Mouse (Mus musculus) CH12.LX (cell line): ENCODE data around the gene Ncam2.

Experiments used
- CTCF ChIP-seq, 2 experiments: IDR thresholded peaks in 1 of 2; conservative IDR thresholded peaks in 1 of 2; 2 replicates each; pipeline ENCODE4 v1.5.1; 2011 to 2012; ENCODE audit warnings: low read depth in 2 of 2, low read length in 2 of 2, improper control_type of control experiment in 1 of 2, inconsistent platforms in 1 of 2, mild to moderate bottlenecking in 1 of 2, moderate library complexity in 1 of 2
- ETS1 ChIP-seq: conservative IDR thresholded peaks from 2 replicates; pipeline ENCODE4 v1.6.1; 2012; ENCODE audit warnings: low read depth, mild to moderate bottlenecking, inconsistent platforms, low read length, improper control_type of control experiment, moderate library complexity
- MAZ ChIP-seq: IDR thresholded peaks from 2 replicates; pipeline ENCODE4 v1.6.1; 2012; ENCODE audit warnings: low read depth, mild to moderate bottlenecking, inconsistent platforms, low read length, improper control_type of control experiment, moderate library complexity
- POLR2AphosphoS2 ChIP-seq: IDR thresholded peaks from 2 replicates; pipeline ENCODE4 v1.6.1; 2011; ENCODE audit warnings: low read depth, low read length, improper control_type of control experiment
- TCF12 ChIP-seq: IDR thresholded peaks from 2 replicates; pipeline ENCODE4 v1.6.1; 2014; ENCODE audit warnings: low read depth, mild to moderate bottlenecking, inconsistent platforms, low read length, improper control_type of control experiment
- ZMIZ1 ChIP-seq: IDR thresholded peaks from 2 replicates; pipeline ENCODE4 v1.6.1; 2012; ENCODE audit warnings: low read depth, mild to moderate bottlenecking, inconsistent platforms, low read length, improper control_type of control experiment

- TF ChIP-seq POLR2AphosphoS2 (no peak), ETS1 (no peak), CTCF (conservative IDR thresholded peaks at IDR 0.05 in 1 of 2, IDR thresholded peaks at IDR 0.05 in 1 of 2; ENCODE audit: low read depth in 2 of 2, low read length in 2 of 2) (no peak), MAZ (no peak), ZMIZ1 (no peak), TCF12 (no peak)
These were observed 85.4 kb downstream of the Ncam2 start for GRCm38 (mm10) chr16:81285882-81286281.
